Mouse (Mus musculus): Measurements from ENCODE around the gene Tmem80. TPM values are rescaled to one million over a fixed set of nuclear protein-coding genes. Genes with fewer than 3 reads are reported as not detected.

The Tmem80 gene
- 23.6 and 33.0 TPM in 2 replicates for total RNA-seq (2014; rRNA removed; ENCODE audit: low replicate concordance)
- polyA plus RNA-seq (2015; fragmentation: Nextera tagmentation; extraction: Ambion mirVana) = 29.8 and 29.9 TPM in 2 replicates

DNA sequence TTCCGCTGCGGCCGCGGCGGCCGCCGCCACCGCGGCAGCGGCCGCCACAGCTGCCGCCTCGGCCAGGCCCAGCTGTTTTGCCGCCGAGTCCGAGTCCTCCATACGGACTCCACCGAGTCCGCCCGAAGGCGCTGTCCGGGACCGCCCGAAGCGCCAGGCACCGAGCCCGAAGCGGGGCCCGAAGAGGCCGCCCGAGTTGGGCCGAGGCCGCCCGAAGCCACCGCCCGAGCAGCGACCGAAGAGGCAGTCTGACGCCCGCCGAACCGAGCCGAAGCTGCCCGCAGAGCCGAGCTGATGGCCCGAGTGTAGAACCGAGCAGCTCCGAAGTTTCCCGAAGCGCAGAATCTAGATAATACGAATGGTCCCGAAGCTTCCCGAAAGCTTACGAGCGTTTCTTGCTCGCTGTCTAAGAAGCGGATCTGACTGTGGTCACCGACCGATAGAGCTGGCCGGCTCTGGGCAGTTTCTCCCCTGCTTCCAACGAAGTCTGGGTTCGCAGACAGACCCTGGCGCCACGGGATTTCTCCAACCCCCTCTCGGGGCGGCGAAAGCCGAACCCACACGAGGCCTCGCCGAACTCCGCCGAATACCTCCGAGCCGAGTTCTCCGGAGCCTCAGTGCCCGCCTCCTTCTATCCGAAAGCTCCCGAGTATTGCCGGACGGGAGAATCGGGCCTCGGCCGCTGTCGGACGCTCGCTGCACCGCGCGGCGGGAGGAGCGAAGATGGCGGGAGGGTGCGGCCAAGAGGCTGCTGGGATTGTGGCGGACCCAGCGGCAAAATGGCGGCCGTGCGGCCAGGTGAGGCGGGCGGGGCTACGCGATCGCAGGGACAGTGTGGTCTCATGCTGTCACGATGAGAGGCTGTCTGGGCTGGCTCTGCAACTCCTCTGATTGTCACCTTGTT is at the start of gene Tmem80, which contains the start of gene Deaf1:
Tmem80 (plus strand) TSS at position 271 of the 904 bp plus-strand sequence.
Deaf1 (minus strand) TSS at position 222 of the 904 bp plus-strand sequence.
- H3K4me1 ChIP-seq (ENCODE audit: control insufficient read depth, insufficient read depth) = peaks cover 21% of the 10 kb centered on the region
- DNase-seq (ENCODE audit: low spot score) = peak; percentile 99
- no peaks in the 10 kb centered on the region for H3K27me3 ChIP-seq (ENCODE audit: control insufficient read depth, insufficient read depth, low read length)
- H3K9me3 ChIP-seq (replicated peaks; ENCODE audit: control insufficient read depth, low read length) = no peaks in the 10 kb centered on the region
- peak within 1 kb of the TSS; percentile 93 for H3K9ac ChIP-seq (replicated peaks; ENCODE audit: low read depth, low read length)
- peak within 1 kb of the TSS; percentile 100 for H3K27ac ChIP-seq (ENCODE audit: low read depth)
- under 1% methylated on average over 105 of the region's 105 CpGs for WGBS
- peak; percentile 94 for ATAC-seq (ENCODE audit: insufficient read depth, low read depth)
- peaks cover 15% of the 10 kb centered on the region for H3K36me3 ChIP-seq (replicated peaks; ENCODE audit: control insufficient read depth, insufficient read depth, low read length)
- peak within 1 kb of the TSS; percentile 94 for H3K4me2 ChIP-seq (ENCODE audit: low read depth, low read length)
- no peak for TF ChIP-seq EP300 (IDR thresholded peaks at IDR 0.05; ENCODE audit: low read depth)
- peak within 1 kb of the TSS; percentile 71 for H3K4me3 ChIP-seq (ENCODE audit: low read depth, low read length)

DNA sequence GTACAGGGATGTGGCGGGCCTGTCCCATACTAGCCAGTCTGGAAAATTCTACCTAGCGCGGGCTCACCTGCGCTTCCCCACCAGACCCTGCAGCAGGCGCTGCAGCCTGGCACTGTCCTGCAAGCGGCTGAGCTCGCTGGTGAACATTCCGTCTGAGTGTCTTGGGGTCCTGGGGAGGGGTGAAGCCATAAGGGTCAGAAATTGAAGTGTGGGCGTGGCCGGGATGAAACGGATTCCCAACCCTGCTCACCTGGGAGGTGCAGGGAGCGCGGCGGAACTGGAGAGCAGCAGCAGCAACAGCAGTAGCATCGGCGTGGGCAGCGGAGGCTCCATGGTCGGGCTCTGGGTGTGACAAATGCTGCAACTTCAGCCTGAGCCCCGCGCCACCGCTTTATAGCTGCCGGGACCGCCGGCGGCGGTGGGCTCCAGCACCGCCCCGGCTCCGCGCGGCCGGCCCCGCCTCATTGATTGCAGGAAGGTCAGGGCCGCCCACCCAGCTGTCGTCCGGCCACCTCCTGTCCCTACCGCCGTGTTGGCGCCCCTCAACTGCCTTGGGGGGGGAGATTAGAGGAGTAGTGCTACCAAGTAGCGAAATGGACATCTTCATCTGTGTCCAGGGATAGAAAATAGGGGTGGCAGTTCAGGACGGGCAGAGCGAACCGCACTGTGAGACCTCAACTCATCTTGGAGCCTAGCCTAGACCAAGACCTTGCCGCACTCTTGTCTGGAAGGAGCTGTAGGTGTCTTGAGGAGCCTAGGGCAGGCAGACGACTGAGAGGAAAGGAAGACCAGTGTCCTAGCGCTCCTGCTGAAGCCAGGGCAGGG is 48.6 kb upstream of the Tmem80 start, which contains the start of gene Sct:
Sct (minus strand) TSS at position 368 of the 825 bp plus-strand sequence.
- DNase-seq (ENCODE audit: low spot score) (peak; percentile 37), ATAC-seq (ENCODE audit: insufficient read depth, low read depth) (peak; percentile 76; the same call in 1 of the 2 replicates)
- Histone ChIP-seq H3K4me3 (ENCODE audit: low read depth, low read length) (peak within 1 kb of the TSS; percentile 41), H3K4me1 (ENCODE audit: control insufficient read depth, insufficient read depth) (no peaks in the 10 kb centered on the region), H3K36me3 (replicated peaks; ENCODE audit: control insufficient read depth, insufficient read depth, low read length) (no peaks in the 10 kb centered on the region), H3K9ac (replicated peaks; ENCODE audit: low read depth, low read length) (peak within 1 kb of the TSS; percentile 27; the same call in 1 of the 2 replicates), H3K27me3 (ENCODE audit: control insufficient read depth, insufficient read depth, low read length) (peaks cover 18% of the 10 kb centered on the region; the same call in 1 of the 2 replicates), H3K9me3 (replicated peaks; ENCODE audit: control insufficient read depth, low read length) (no peaks in the 10 kb centered on the region), H3K27ac (ENCODE audit: low read depth) (no peak within 1 kb of the TSS), H3K4me2 (ENCODE audit: low read depth, low read length) (peak within 1 kb of the TSS; percentile 67)
- TF ChIP-seq CTCF (IDR thresholded peaks at IDR 0.05; ENCODE audit: low read depth) = peak; percentile 40
- no peak for TF ChIP-seq EP300 (IDR thresholded peaks at IDR 0.05; ENCODE audit: low read depth)
- 4% methylated on average over 46 of the region's 46 CpGs for WGBS

DNA sequence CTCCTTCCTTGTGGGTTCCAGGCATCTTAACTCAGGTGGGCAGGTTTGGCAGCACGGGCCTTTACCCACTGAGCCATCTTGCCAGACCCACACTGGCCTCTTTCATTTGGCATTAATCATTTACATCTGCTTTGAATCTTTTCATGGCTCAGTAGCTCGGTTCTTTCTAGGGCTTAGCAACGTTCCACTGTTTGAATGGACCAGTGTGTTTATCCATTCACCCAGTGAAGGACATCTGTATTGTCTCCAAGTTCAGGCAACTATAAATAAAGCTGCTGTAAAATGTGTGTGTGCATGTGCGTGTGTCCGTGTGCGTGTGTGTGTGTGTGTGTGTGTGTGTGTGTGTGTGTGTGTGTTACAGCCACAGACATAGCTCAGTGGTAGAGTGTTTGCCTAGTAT is 46.1 kb upstream of the Tmem80 start:
- Histone ChIP-seq H3K4me3 (ENCODE audit: low read depth, low read length) (no peak overlapping the region), H3K4me2 (ENCODE audit: low read depth, low read length) (no peak overlapping the region), H3K9ac (replicated peaks; ENCODE audit: low read depth, low read length) (no peak overlapping the region), H3K9me3 (replicated peaks; ENCODE audit: control insufficient read depth, low read length) (no peaks in the 10 kb centered on the region), H3K36me3 (replicated peaks; ENCODE audit: control insufficient read depth, insufficient read depth, low read length) (no peaks in the 10 kb centered on the region), H3K4me1 (ENCODE audit: control insufficient read depth, insufficient read depth) (no peaks in the 10 kb centered on the region), H3K27ac (ENCODE audit: low read depth) (no peak overlapping the region), H3K27me3 (ENCODE audit: control insufficient read depth, insufficient read depth, low read length) (peaks cover 18% of the 10 kb centered on the region; the same call in 1 of the 2 replicates)
- DNase-seq (ENCODE audit: low spot score) = no peak
- 72% methylated on average over 6 of the region's 6 CpGs for WGBS
- ATAC-seq (ENCODE audit: insufficient read depth, low read depth) = no peak
- TF ChIP-seq CTCF (IDR thresholded peaks at IDR 0.05; ENCODE audit: low read depth) = no peak
- no peak for TF ChIP-seq EP300 (IDR thresholded peaks at IDR 0.05; ENCODE audit: low read depth)

DNA sequence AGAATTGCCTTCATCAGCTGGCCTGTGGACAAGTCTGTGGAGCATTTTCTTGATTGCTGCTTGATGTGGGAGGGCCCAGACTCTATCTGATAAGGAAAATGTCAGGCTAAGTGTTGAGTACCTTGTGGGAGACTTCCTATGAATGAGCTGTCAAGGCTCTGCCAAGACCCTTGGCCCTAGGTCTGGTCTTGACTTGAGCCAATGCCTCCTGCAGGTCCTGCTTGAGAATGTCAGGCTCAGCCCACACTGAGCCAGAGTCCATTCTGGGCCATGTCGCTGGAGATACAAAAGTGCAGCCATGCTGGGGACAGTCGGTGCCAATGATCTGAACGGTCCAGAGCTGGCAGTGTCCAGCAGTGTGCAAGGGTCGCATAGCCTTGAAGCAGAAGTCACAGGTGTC is 44.8 kb upstream of the Tmem80 start:
- Histone ChIP-seq H3K27me3 (ENCODE audit: control insufficient read depth, insufficient read depth, low read length) (peaks cover 18% of the 10 kb centered on the region; the same call in 1 of the 2 replicates), H3K4me2 (ENCODE audit: low read depth, low read length) (no peak overlapping the region), H3K36me3 (replicated peaks; ENCODE audit: control insufficient read depth, insufficient read depth, low read length) (no peaks in the 10 kb centered on the region), H3K4me1 (ENCODE audit: control insufficient read depth, insufficient read depth) (no peaks in the 10 kb centered on the region), H3K9me3 (replicated peaks; ENCODE audit: control insufficient read depth, low read length) (no peaks in the 10 kb centered on the region), H3K9ac (replicated peaks; ENCODE audit: low read depth, low read length) (no peak overlapping the region), H3K4me3 (ENCODE audit: low read depth, low read length) (no peak overlapping the region), H3K27ac (ENCODE audit: low read depth) (no peak overlapping the region)
- ATAC-seq (ENCODE audit: insufficient read depth, low read depth) (no peak), DNase-seq (ENCODE audit: low spot score) (no peak)
- WGBS = 72% methylated on average over 4 of the region's 4 CpGs
- TF ChIP-seq CTCF (IDR thresholded peaks at IDR 0.05; ENCODE audit: low read depth) (no peak), EP300 (IDR thresholded peaks at IDR 0.05; ENCODE audit: low read depth) (no peak)

DNA sequence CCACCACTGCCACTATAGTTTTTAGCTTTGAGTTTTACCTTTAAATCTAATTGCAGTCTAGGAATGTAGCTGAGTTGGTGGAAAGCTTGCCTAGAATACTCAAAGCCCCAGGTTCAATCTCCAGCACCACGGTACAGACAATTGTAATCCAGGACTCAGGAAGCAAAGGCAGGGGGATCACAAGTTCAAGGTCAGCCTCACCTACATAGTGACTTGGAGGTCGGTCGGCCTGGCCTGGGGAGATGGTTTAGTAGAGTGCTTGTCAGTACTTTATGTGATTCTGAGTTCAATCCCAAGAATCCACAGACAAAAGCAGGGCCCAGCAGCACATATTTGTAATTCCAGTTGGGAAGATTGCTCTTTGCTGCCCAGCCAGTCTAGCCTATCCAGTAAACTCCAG is 39.5 kb upstream of the Tmem80 start:
- no peak for DNase-seq (ENCODE audit: low spot score)
- no peak for ATAC-seq (ENCODE audit: insufficient read depth, low read depth)
- no peak overlapping the region for H3K4me2 ChIP-seq (ENCODE audit: low read depth, low read length)
- 0 out of 2 replicates have a peak, but pooled peaks cover 5% of the 10 kb centered on the region for H3K4me1 ChIP-seq (ENCODE audit: control insufficient read depth, insufficient read depth)
- WGBS = 63% methylated on average over 3 of the region's 3 CpGs
- H3K9me3 ChIP-seq (replicated peaks; ENCODE audit: control insufficient read depth, low read length) = no peaks in the 10 kb centered on the region
- H3K27me3 ChIP-seq (ENCODE audit: control insufficient read depth, insufficient read depth, low read length) = peaks cover 26% of the 10 kb centered on the region
- no peaks in the 10 kb centered on the region for H3K36me3 ChIP-seq (replicated peaks; ENCODE audit: control insufficient read depth, insufficient read depth, low read length)
- no peak for TF ChIP-seq EP300 (IDR thresholded peaks at IDR 0.05; ENCODE audit: low read depth)
- no peak for TF ChIP-seq CTCF (IDR thresholded peaks at IDR 0.05; ENCODE audit: low read depth)
- no peak overlapping the region for H3K9ac ChIP-seq (replicated peaks; ENCODE audit: low read depth, low read length)
- H3K27ac ChIP-seq (ENCODE audit: low read depth) = no peak overlapping the region
- no peak overlapping the region for H3K4me3 ChIP-seq (ENCODE audit: low read depth, low read length)

Data from heart, postnatal 0 days (tissue).